Mouse (Mus musculus) heart, postnatal 0 days (tissue): Measurements from ENCODE around the gene Bcat1. TPM values are rescaled to one million over a fixed set of nuclear protein-coding genes. Genes with fewer than 3 reads are reported as not detected.
A peak's percentile ranks its signal among the peaks of the same experiment; 100 is the strongest.

ENCODE experiments used
- ATAC-seq: fragments of 200-750 bp; cut with Nextera tagmentation; 2 replicates; pipeline ENCODE4 v1.8.0; 2017; ENCODE audit warnings: low read depth, moderate number of reproducible peaks, moderate library complexity; ENCODE audit not compliant: insufficient read depth
- DNase-seq: peaks from one replicate; pipeline ENCODE4 v3.0.0-alpha.2; 2016; ENCODE audit warnings: low spot score
- H3K27ac ChIP-seq: fragments of 300-500 bp; sonication (generic); 2 replicates; pipeline ENCODE4 v1.5.1; 2014; ENCODE audit warnings: low read depth, mild to moderate bottlenecking
- H3K27me3 ChIP-seq: fragments of 300-500 bp; sonication (generic); 2 replicates; pipeline ENCODE4 v1.6.1; 2014; ENCODE audit warnings: low read length, mixed read lengths; ENCODE audit not compliant: control insufficient read depth, insufficient read depth
- H3K36me3 ChIP-seq: fragments of 300-500 bp; sonication (generic); replicated peaks from 2 replicates; pipeline ENCODE4 v1.6.1; 2014; ENCODE audit warnings: low read length, mixed read lengths; ENCODE audit not compliant: control insufficient read depth, insufficient read depth
- H3K4me1 ChIP-seq: fragments of 300-500 bp; sonication (generic); 2 replicates; pipeline ENCODE4 v1.6.1; 2014; ENCODE audit warnings: antibody characterized with exemption; ENCODE audit not compliant: control insufficient read depth, insufficient read depth
- H3K4me2 ChIP-seq: fragments of 300-500 bp; sonication (generic); 2 replicates; pipeline ENCODE4 v1.6.1; 2014; ENCODE audit warnings: low read depth, mild to moderate bottlenecking, low read length, moderate library complexity
- H3K4me3 ChIP-seq: fragments of 300-500 bp; sonication (generic); 2 replicates; pipeline ENCODE4 v1.5.1; 2014; ENCODE audit warnings: low read depth, low read length
- H3K9ac ChIP-seq: fragments of 300-500 bp; sonication (generic); replicated peaks from 2 replicates; pipeline ENCODE4 v1.6.1; 2014; ENCODE audit warnings: low read depth, low read length, mixed read lengths
- H3K9me3 ChIP-seq: fragments of 300-500 bp; sonication (generic); replicated peaks from 2 replicates; pipeline ENCODE4 v1.6.1; 2016; ENCODE audit warnings: low read length; ENCODE audit not compliant: control insufficient read depth
- CTCF ChIP-seq: IDR thresholded peaks from 2 replicates; pipeline ENCODE4 v1.5.1; 2016; ENCODE audit warnings: antibody characterized with exemption, control low read depth, low read depth
- EP300 ChIP-seq: IDR thresholded peaks from 2 replicates; pipeline ENCODE4 v1.6.1; 2016; ENCODE audit warnings: antibody characterized with exemption, low read depth
- WGBS: fragments of 180-500 bp; shearing (Covaris S2); extraction: QIAGEN DNeasy Blood & Tissue Kit; methylation state at CpG from one replicate; pipeline ENCODE4 v1.1.7; 2014; 5-methylcytosine and 5-hydroxymethylcytosine counted together
- polyA plus RNA-seq: library from polyadenylated mRNA; unstranded; fragments of >200 nt; fragmentation: Nextera tagmentation; extraction: Ambion mirVana; gene quantifications from 2 replicates; pipeline ENCODE4 v1.2.1, GENCODE M21; 2015
- total RNA-seq: library from RNA; depleted of rRNA; stranded (reverse); fragments of >200 nt; gene quantifications from 2 replicates; pipeline ENCODE4 v1.2.3, GENCODE M21; 2014; ENCODE audit warnings: low replicate concordance

The Bcat1 gene
- total and polyA plus RNA-seq, 2 experiments from 2014 or later, result 0.94 to 2.6 TPM

GRCm38 (mm10) chr6:145121590-145122420, 45.8 kb upstream of the Bcat1 start:
- H3K27ac ChIP-seq, result peak overlapping the region; percentile 66
- TF ChIP-seq CTCF, result no peak
- TF ChIP-seq EP300, result no peak
- H3K36me3 ChIP-seq, result no peaks in the 10 kb centered on the region
- H3K27me3 ChIP-seq, result no peaks in the 10 kb centered on the region
- ATAC-seq, result no peak
- peaks cover 41% of the 10 kb centered on the region for H3K4me1 ChIP-seq
- no peaks in the 10 kb centered on the region for H3K9me3 ChIP-seq
- H3K4me2 ChIP-seq, result peak overlapping the region; percentile 33; the same call in 1 of the 2 replicates
- H3K9ac ChIP-seq, result peak overlapping the region; percentile 28; the same call in 1 of the 2 replicates
- 65% methylated on average over 21 of the region's 21 CpGs for WGBS
- no peak for DNase-seq
- H3K4me3 ChIP-seq, result peak overlapping the region; percentile 25; the same call in 1 of the 2 replicates

- WGBS, result 21% methylated on average over 18 of the region's 18 CpGs
- ATAC-seq (peak; percentile 53), DNase-seq (peak; percentile 84)
- no peaks in the 10 kb centered on the region for H3K9me3 ChIP-seq
- peaks cover 41% of the 10 kb centered on the region for H3K4me1 ChIP-seq
- no peak overlapping the region for H3K9ac ChIP-seq
- no peaks in the 10 kb centered on the region for H3K36me3 ChIP-seq
- no peaks in the 10 kb centered on the region for H3K27me3 ChIP-seq
- H3K4me2 ChIP-seq, result peak overlapping the region; percentile 33
- peak overlapping the region; percentile 66 for H3K27ac ChIP-seq
- TF ChIP-seq EP300 (no peak; the same call in 1 of the 2 replicates), CTCF (no peak)
- H3K4me3 ChIP-seq, result no peak overlapping the region; the same call in 1 of the 2 replicates
These were observed 45.0 kb upstream of the Bcat1 start for GRCm38 (mm10) chr6:145120787-145121589.

- H3K9me3 ChIP-seq, result no peaks in the 10 kb centered on the region
- no peak for DNase-seq
- no peak overlapping the region for H3K9ac ChIP-seq
- peaks cover 39% of the 10 kb centered on the region for H3K4me1 ChIP-seq
- no peak for ATAC-seq
- no peak overlapping the region for H3K4me3 ChIP-seq
- H3K27me3 ChIP-seq, result no peaks in the 10 kb centered on the region
- WGBS, result 54% methylated on average over 2 of the region's 2 CpGs
- TF ChIP-seq CTCF (no peak), EP300 (no peak)
- H3K36me3 ChIP-seq, result no peaks in the 10 kb centered on the region
- H3K27ac ChIP-seq, result peak overlapping the region; percentile 66
- no peak overlapping the region for H3K4me2 ChIP-seq
These were observed 44.1 kb upstream of the Bcat1 start for GRCm38 (mm10) chr6:145120086-145120485.

GRCm38 (mm10) chr6:145116098-145116672, 40.2 kb upstream of the Bcat1 start:
- Histone ChIP-seq H3K27ac (peak overlapping the region; percentile 25; the same call in 1 of the 2 replicates), H3K4me3 (no peak overlapping the region), H3K4me2 (no peak overlapping the region), H3K9ac (no peak overlapping the region), H3K4me1 (peaks cover 18% of the 10 kb centered on the region), H3K27me3 (no peaks in the 10 kb centered on the region), H3K9me3 (no peaks in the 10 kb centered on the region), H3K36me3 (no peaks in the 10 kb centered on the region)
- DNase-seq (no peak), ATAC-seq (no peak)
- TF ChIP-seq EP300, result no peak
- TF ChIP-seq CTCF, result no peak
- WGBS, result 46% methylated on average over 4 of the region's 4 CpGs

GRCm38 (mm10) chr6:145115476-145116097, 39.6 kb upstream of the Bcat1 start, which contains the start of gene Lrmp:
Lrmp (plus strand) TSS chr6:145115653.
- peaks cover 12% of the 10 kb centered on the region for H3K4me1 ChIP-seq
- DNase-seq, result no peak
- H3K9me3 ChIP-seq, result no peaks in the 10 kb centered on the region
- H3K27ac ChIP-seq, result peak within 1 kb of the TSS; percentile 25; the same call in 1 of the 2 replicates
- no peaks in the 10 kb centered on the region for H3K27me3 ChIP-seq
- no peaks in the 10 kb centered on the region for H3K36me3 ChIP-seq
- H3K4me2 ChIP-seq, result no peak within 1 kb of the TSS
- WGBS, result 77% methylated on average over 6 of the region's 6 CpGs
- ATAC-seq, result no peak
- TF ChIP-seq EP300 (no peak), CTCF (0 out of 2 replicates have a peak, but pooled peaks have one; percentile 11)
- H3K4me3 ChIP-seq, result no peak within 1 kb of the TSS
- no peak within 1 kb of the TSS for H3K9ac ChIP-seq
